Mouse (Mus musculus) liver, adult 2 months (tissue): ENCODE results near the gene Xpo4. TPM values are rescaled to one million over a fixed set of nuclear protein-coding genes. Genes with fewer than 3 reads are reported as not detected.

Experiments
- DNase-seq: peaks from one replicate; pipeline ENCODE4 v3.0.0-alpha.2; 2011; ENCODE audit warnings: low read depth, low spot score; ENCODE audit errors: extremely low read depth
- H3K27ac ChIP-seq: fragments of 200-500 bp; replicated peaks from 2 replicates; pipeline ENCODE4 v1.5.1; 2012; ENCODE audit warnings: low read depth, mild to moderate bottlenecking, control low read depth, inconsistent platforms, low read length; ENCODE audit not compliant: insufficient read depth
- H3K27me3 ChIP-seq: fragments of 200-500 bp; 2 replicates; pipeline ENCODE4 v1.6.1; 2012; ENCODE audit warnings: mild to moderate bottlenecking, moderate library complexity, low read length, inconsistent platforms; ENCODE audit not compliant: control insufficient read depth, insufficient read depth
- H3K36me3 ChIP-seq: fragments of 200-500 bp; 2 replicates; pipeline ENCODE4 v1.6.1; 2012; ENCODE audit warnings: low read length, inconsistent platforms; ENCODE audit not compliant: control insufficient read depth, insufficient read depth
- H3K4me1 ChIP-seq: fragments of 200-500 bp; 2 replicates; pipeline ENCODE4 v1.6.1; 2011; ENCODE audit warnings: low read length; ENCODE audit not compliant: control insufficient read depth, insufficient read depth
- H3K4me3 ChIP-seq: fragments of 200-500 bp; 2 replicates; pipeline ENCODE4 v1.5.1; 2011; ENCODE audit warnings: low read depth, mild to moderate bottlenecking, control low read depth, low read length, moderate library complexity; ENCODE audit not compliant: insufficient read depth
- H3K79me2 ChIP-seq: fragments of 200-500 bp; 2 replicates; pipeline ENCODE4 v1.6.1; 2012; ENCODE audit warnings: inconsistent platforms, mild to moderate bottlenecking, low read length, moderate library complexity; ENCODE audit not compliant: control insufficient read depth, insufficient read depth
- H3K9ac ChIP-seq: fragments of 200-500 bp; 2 replicates; pipeline ENCODE4 v1.6.1; 2012; ENCODE audit warnings: low read depth, mild to moderate bottlenecking, control low read depth, inconsistent platforms, low read length
- CTCF ChIP-seq: fragments of 200-500 bp; IDR thresholded peaks from 2 replicates; pipeline ENCODE4 v1.5.1; 2011; ENCODE audit warnings: low read depth, low read length, control low read depth
- POLR2A ChIP-seq: fragments of 200-500 bp; IDR thresholded peaks from 2 replicates; pipeline ENCODE4 v1.6.1; 2011; ENCODE audit warnings: low read length, control low read depth; ENCODE audit not compliant: insufficient read depth; ENCODE audit errors: extremely low read depth
- WGBS: fragments of 180-500 bp; shearing (Covaris S2); methylation state at CpG from one replicate; pipeline ENCODE4 v1.1.7; 2018; 5-methylcytosine and 5-hydroxymethylcytosine counted together
- polyA plus RNA-seq: library from polyadenylated mRNA; depleted of rRNA; stranded (reverse); fragments of >200 nt; gene quantifications from 2 replicates; pipeline ENCODE4 v1.2.3, GENCODE M21; 2012
- total RNA-seq: library from RNA; depleted of rRNA; stranded (reverse); fragments of >200 nt; gene quantifications from 2 replicates; pipeline ENCODE4 v1.2.3, GENCODE M21; 2014

The Xpo4 gene
- total and polyA plus RNA-seq, 2 experiments = 1.6 to 8.1 TPM

DNA sequence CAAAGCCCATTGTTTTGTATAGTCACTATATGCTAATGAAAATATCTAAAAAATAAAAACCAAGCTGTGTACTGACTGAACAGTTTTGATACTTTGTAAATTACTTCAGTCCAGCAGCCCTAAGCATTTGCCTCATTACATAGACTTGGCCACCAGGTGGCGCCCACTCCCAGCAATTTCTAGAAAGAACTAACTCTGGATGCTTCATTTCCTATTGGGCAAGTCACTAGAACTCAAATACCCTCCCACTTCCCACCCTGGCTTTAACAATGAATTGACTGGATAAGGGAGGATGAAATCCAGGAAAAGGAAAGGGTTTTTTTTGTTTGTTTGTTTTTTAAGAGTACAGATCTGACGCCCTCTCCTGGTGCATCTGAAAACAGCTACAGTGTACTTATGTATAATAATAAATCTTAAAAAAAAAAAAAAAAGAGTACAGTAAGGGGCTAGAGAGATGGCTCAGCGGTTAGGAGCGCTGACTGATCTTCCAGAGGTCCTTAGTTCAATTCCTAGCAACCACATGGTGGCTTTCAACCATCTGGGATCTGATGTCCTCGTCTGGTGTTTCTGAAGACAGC is 14.8 kb upstream of the Xpo4 start:
- H3K4me3 ChIP-seq = no peak overlapping the region
- no peak for TF ChIP-seq POLR2A
- TF ChIP-seq CTCF = peak; percentile 75
- no peaks in the 10 kb centered on the region for H3K4me1 ChIP-seq
- no peak overlapping the region for H3K27ac ChIP-seq
- 42% methylated on average over 5 of the region's 5 CpGs for WGBS
- no peaks in the 10 kb centered on the region for H3K36me3 ChIP-seq
- H3K27me3 ChIP-seq = no peaks in the 10 kb centered on the region
- no peaks in the 10 kb centered on the region for H3K79me2 ChIP-seq
- H3K9ac ChIP-seq = no peak overlapping the region
- peak; percentile 43 for DNase-seq

DNA sequence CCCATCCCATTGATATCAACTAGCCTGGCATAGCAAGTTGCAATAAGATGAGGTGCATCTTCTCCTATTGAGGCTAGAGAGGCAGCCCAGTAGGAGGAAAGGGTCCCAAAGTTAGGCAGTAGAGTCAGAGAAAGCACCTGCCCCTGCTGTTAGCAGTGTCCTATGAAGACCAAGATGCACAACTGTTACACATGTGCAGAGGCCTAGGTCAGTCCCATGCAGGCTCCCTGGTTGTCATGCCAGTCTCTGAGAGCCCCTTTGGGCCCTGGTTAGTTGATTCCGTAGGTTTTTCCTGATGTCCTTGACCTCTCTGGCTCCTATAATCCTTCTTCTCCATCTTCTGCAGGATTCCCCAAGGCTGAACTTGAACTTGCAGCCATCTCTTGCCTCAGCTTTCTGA is 14.3 kb upstream of the Xpo4 start:
- Histone ChIP-seq H3K9ac (no peak overlapping the region), H3K79me2 (no peaks in the 10 kb centered on the region), H3K27ac (no peak overlapping the region), H3K4me3 (no peak overlapping the region), H3K27me3 (no peaks in the 10 kb centered on the region), H3K36me3 (no peaks in the 10 kb centered on the region), H3K4me1 (no peaks in the 10 kb centered on the region)
- DNase-seq = no peak
- 29% methylated on average over 1 of the region's 1 CpGs for WGBS
- no peak for TF ChIP-seq CTCF
- no peak for TF ChIP-seq POLR2A

DNA sequence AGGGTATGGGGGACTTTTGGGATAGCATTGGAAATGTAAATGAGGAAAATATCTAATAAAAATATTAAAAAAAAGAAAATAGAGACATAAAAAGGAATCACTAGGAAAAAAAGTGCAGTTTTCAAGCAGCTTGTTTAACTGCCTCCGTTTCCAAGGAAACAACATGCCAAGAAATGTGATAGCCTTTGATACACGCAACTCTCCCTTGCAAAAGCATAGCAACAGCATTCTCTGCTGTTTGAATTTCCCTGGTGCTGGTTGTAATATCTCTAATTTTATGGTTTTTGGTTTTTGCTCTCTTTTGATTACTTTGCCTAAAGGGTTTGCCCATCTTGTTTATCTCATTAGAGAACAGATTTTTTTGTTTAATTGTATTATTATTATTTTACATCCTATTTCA is 10.3 kb upstream of the Xpo4 start:
- no peaks in the 10 kb centered on the region for H3K79me2 ChIP-seq
- H3K4me1 ChIP-seq = no peaks in the 10 kb centered on the region
- H3K27me3 ChIP-seq = no peaks in the 10 kb centered on the region
- H3K9ac ChIP-seq = no peak overlapping the region
- 79% methylated on average over 2 of the region's 2 CpGs for WGBS
- no peak overlapping the region for H3K27ac ChIP-seq
- no peak overlapping the region for H3K4me3 ChIP-seq
- no peaks in the 10 kb centered on the region for H3K36me3 ChIP-seq
- TF ChIP-seq POLR2A (no peak), CTCF (no peak)
- DNase-seq = no peak

DNA sequence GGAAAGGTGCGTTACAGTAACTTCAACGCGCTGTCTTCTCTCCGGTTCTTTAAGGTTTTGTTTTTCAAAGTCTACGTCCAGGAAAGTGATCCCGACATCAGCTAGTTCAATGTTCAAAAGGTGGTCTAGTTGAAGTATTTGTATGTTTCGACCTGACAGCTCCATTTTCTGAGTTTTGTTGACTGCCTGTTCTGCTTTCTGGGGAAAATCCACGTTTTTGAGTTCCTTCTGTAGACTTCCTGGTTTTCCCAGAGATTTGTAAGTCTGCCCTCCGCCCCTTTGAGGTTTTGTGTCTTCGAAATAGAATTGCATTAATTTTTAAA is 359 bp upstream of the Xpo4 start:
- no peaks in the 10 kb centered on the region for H3K4me1 ChIP-seq
- no peaks in the 10 kb centered on the region for H3K27me3 ChIP-seq
- peak overlapping the region; percentile 86 for H3K4me3 ChIP-seq
- no peak for DNase-seq
- peak overlapping the region; percentile 62 for H3K9ac ChIP-seq
- peaks cover 6% of the 10 kb centered on the region; the same call in 1 of the 2 replicates for H3K79me2 ChIP-seq
- 8% methylated on average over 10 of the region's 10 CpGs for WGBS
- H3K36me3 ChIP-seq = no peaks in the 10 kb centered on the region
- TF ChIP-seq POLR2A (no peak), CTCF (no peak)
- peak overlapping the region; percentile 35 for H3K27ac ChIP-seq

DNA sequence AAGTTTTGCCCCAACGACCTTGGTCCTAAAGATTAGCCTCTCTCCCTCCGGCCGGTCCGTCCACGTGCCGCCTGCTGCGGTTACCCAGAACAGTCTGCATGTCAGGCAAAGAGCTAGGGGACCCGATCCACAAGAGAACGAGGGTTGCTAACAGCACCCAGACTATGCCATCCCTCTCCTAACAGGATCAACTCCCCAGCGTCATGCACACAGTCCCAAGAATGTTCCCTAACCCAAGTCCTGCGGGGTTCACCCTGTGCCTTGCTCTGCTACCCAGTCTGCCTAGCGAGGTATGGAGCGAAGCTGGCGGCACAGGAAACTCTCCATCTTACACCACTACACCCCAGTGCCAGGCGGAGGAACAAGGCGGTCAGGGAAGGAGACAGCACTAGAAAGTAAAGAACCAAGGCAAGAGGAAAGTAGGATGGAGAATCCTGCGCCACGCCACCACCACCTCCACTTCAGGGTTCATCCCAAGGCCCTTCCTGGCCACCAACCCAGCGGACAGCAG is 864 bp downstream of the Xpo4 start:
- under 1% methylated on average over 19 of the region's 19 CpGs for WGBS
- no peaks in the 10 kb centered on the region for H3K27me3 ChIP-seq
- no peaks in the 10 kb centered on the region for H3K36me3 ChIP-seq
- peak overlapping the region; percentile 86 for H3K4me3 ChIP-seq
- DNase-seq = peak; percentile 52
- H3K4me1 ChIP-seq = no peaks in the 10 kb centered on the region
- peaks cover 6% of the 10 kb centered on the region; the same call in 1 of the 2 replicates for H3K79me2 ChIP-seq
- TF ChIP-seq POLR2A (no peak), CTCF (no peak)
- peak overlapping the region; percentile 82 for H3K9ac ChIP-seq
- H3K27ac ChIP-seq = peak overlapping the region; percentile 40

DNA sequence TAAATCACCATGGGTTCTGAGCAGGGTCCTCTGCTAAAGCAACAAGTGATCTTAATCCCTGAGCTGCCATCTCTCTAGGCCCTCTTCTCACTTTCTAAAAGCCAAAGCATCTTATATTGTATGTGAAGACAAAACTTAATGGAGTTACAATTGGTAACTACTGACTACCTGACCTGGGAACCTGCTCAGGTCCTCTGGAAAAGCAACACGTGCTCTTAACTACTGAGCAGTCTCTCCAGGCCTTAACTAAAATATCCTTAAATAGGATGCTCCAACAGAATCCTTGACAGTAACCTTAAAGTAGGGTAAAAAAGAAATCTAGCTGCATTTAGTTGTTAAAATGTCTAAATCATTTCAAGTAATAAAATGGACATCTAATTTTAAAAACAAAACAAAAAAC is 1.6 kb downstream of the Xpo4 start:
- no peak overlapping the region; the same call in 1 of the 2 replicates for H3K4me3 ChIP-seq

More for the DNA sequence above, 1.6 kb downstream of the Xpo4 start:
- Histone ChIP-seq H3K27ac (no peak overlapping the region), H3K4me1 (no peaks in the 10 kb centered on the region), H3K36me3 (no peaks in the 10 kb centered on the region), H3K79me2 (peaks cover 6% of the 10 kb centered on the region; the same call in 1 of the 2 replicates), H3K27me3 (no peaks in the 10 kb centered on the region), H3K9ac (no peak overlapping the region)
- WGBS = 23% methylated on average over 1 of the region's 1 CpGs
- no peak for DNase-seq
- TF ChIP-seq POLR2A (no peak), CTCF (no peak)
